Mouse (Mus musculus) megakaryocyte, embryonic 14.5 days (primary cell): ENCODE results near the gene Fermt3.

Experiments
- FLI1 ChIP-seq: IDR thresholded peaks from 2 replicates; pipeline ENCODE4 v1.6.1; 2012; ENCODE audit warnings: low read length, inconsistent platforms, mixed read lengths
- GATA1 ChIP-seq: IDR thresholded peaks from 3 replicates; pipeline ENCODE4 v1.6.1; 2012; ENCODE audit warnings: mixed read lengths, low read length, inconsistent platforms, borderline replicate concordance

- TF ChIP-seq GATA1 (no peak), FLI1 (no peak)
Observed at GRCm38 (mm10) chr19:7055173-7055572, 35.9 kb upstream of the Fermt3 start.
